21 mouse cellular contexts compared by ENCODE assay signal in genomic region chr5:73891606-73892005, GRCm38 (mm10).
DNase-seq lines count a peak whose midpoint lies in the region; ATAC-seq and TF ChIP-seq lines count a peak whose summit lies in the region.
"Had no signal": no experiment of that assay in that cellular context is flagged by ENCODE, and none has a peak within 500 bp of the region (broad histone marks: within the 10 kb centered on the region; RNA-seq: fewer than 3 reads in every experiment).

No protein-coding gene starts in this region.

- TF ChIP-seq EP300 in lung, postnatal 0 days (IDR thresholded peaks at IDR 0.05), result no peak

- 43% methylated on average over 11 of the region's 11 CpGs for WGBS in lung, postnatal 0 days
- WGBS in kidney, adult 2 months, result 39% methylated on average over 11 of the region's 11 CpGs
- WGBS in kidney, embryonic 15.5 days, result 30% methylated on average over 11 of the region's 11 CpGs
- 89% methylated on average over 11 of the region's 11 CpGs for WGBS in hindbrain, postnatal 0 days

- no peak overlapping the region for H3K9ac ChIP-seq in lung, postnatal 0 days (replicated peaks; ENCODE audit: low read depth)
- H3K9ac ChIP-seq in kidney, embryonic 15.5 days, result no peak overlapping the region
- H3K9ac ChIP-seq in hindbrain, postnatal 0 days (replicated peaks; ENCODE audit: low read length), result no peak overlapping the region
- H3K9ac ChIP-seq: embryonic facial prominence, embryonic 13.5 days; limb, embryonic 13.5 days; liver, embryonic 12.5 days; midbrain, embryonic 12.5 days had no signal

- no peaks in the 10 kb centered on the region for H3K36me3 ChIP-seq in lung, postnatal 0 days (ENCODE audit: insufficient read depth, low read length)
- no peaks in the 10 kb centered on the region for H3K36me3 ChIP-seq in kidney, adult 2 months (ENCODE audit: control insufficient read depth, insufficient read depth, low read length)
- no peaks in the 10 kb centered on the region for H3K36me3 ChIP-seq in kidney, embryonic 15.5 days
- H3K36me3 ChIP-seq in hindbrain, postnatal 0 days (ENCODE audit: insufficient read depth, low read length), result no peaks in the 10 kb centered on the region
- H3K36me3 ChIP-seq: embryonic facial prominence, embryonic 13.5 days; hindbrain, embryonic 10.5 days; limb, embryonic 13.5 days; liver, embryonic 12.5 days; midbrain, embryonic 12.5 days had no signal

- peak; percentile 46; the same call in 1 of the 2 replicates for ATAC-seq in lung, postnatal 0 days
- peak; percentile 43; the same call in 1 of the 2 replicates for ATAC-seq in kidney, embryonic 15.5 days (replicated peaks; ENCODE audit: low FRiP score)
- ATAC-seq in granulocyte monocyte progenitor cell, adult 5-6 weeks (replicated peaks; ENCODE audit: poor library complexity, severe bottlenecking), result no peak
- ATAC-seq in hindbrain, postnatal 0 days, result no peak
- ATAC-seq: forebrain, embryonic 14.5 days; intestine, postnatal 0 days; liver, embryonic 12.5 days had no signal

- no peak overlapping the region for H3K4me3 ChIP-seq in lung, postnatal 0 days (ENCODE audit: low read depth, low read length)
- H3K4me3 ChIP-seq in kidney, adult 2 months (ENCODE audit: insufficient read depth, low read depth, low read length), result no peak overlapping the region
- H3K4me3 ChIP-seq in kidney, embryonic 15.5 days (replicated peaks), result no peak overlapping the region
- H3K4me3 ChIP-seq in hindbrain, postnatal 0 days (ENCODE audit: low read length), result no peak overlapping the region
- H3K4me3 ChIP-seq: embryonic facial prominence, embryonic 13.5 days; erythroblast, embryonic 14.5 days; hindbrain, embryonic 10.5 days; limb, embryonic 13.5 days; liver, embryonic 12.5 days; midbrain, embryonic 12.5 days had no signal

- H3K27ac ChIP-seq in lung, postnatal 0 days (ENCODE audit: low read length), result no peak overlapping the region
- no peak overlapping the region for H3K27ac ChIP-seq in kidney, adult 2 months (ENCODE audit: insufficient read depth, low read depth, low read length)
- H3K27ac ChIP-seq in kidney, embryonic 15.5 days, result peak overlapping the region; percentile 57
- H3K27ac ChIP-seq in hindbrain, postnatal 0 days, result no peak overlapping the region
- H3K27ac ChIP-seq: embryonic facial prominence, embryonic 13.5 days; hindbrain, embryonic 10.5 days; limb, embryonic 13.5 days; liver, embryonic 12.5 days; midbrain, embryonic 12.5 days; stomach, postnatal 0 days had no signal

- H3K4me1 ChIP-seq in lung, postnatal 0 days (ENCODE audit: insufficient read depth, low read depth, low read length), result 0 out of 2 replicates have a peak, but pooled peaks cover 2% of the 10 kb centered on the region
- H3K4me1 ChIP-seq in kidney, adult 2 months (ENCODE audit: control insufficient read depth, insufficient read depth, low read length), result no peaks in the 10 kb centered on the region
- 0 out of 2 replicates have a peak, but pooled peaks cover 5% of the 10 kb centered on the region for H3K4me1 ChIP-seq in kidney, embryonic 15.5 days
- no peaks in the 10 kb centered on the region for H3K4me1 ChIP-seq in hindbrain, postnatal 0 days (ENCODE audit: insufficient read depth, low read length)
- H3K4me1 ChIP-seq: embryonic facial prominence, embryonic 13.5 days; limb, embryonic 13.5 days; liver, embryonic 12.5 days; midbrain, embryonic 12.5 days had no signal

- TF ChIP-seq POLR2A in kidney, adult 2 months (IDR thresholded peaks at IDR 0.05; ENCODE audit: low read depth, low read length), result no peak

- H3K27me3 ChIP-seq in lung, postnatal 0 days (replicated peaks; ENCODE audit: insufficient read depth, low read length), result no peaks in the 10 kb centered on the region
- no peaks in the 10 kb centered on the region for H3K27me3 ChIP-seq in kidney, adult 2 months (replicated peaks; ENCODE audit: control insufficient read depth, insufficient read depth, low read length)
- H3K27me3 ChIP-seq in kidney, embryonic 15.5 days, result no peaks in the 10 kb centered on the region
- H3K27me3 ChIP-seq in hindbrain, postnatal 0 days (ENCODE audit: insufficient read depth, low read length), result no peaks in the 10 kb centered on the region
- H3K27me3 ChIP-seq: embryonic facial prominence, embryonic 13.5 days; limb, embryonic 13.5 days; liver, embryonic 12.5 days; midbrain, embryonic 12.5 days had no signal

- DNase-seq in lung, postnatal 0 days (ENCODE audit: low spot score), result peak; percentile 70
- DNase-seq in lung, postnatal 14 days, result no peak
- peak; percentile 74 for DNase-seq in kidney, adult 2 months
- DNase-seq in kidney, postnatal 36 days, result peak; percentile 33 to 64
- no peak for DNase-seq in hindbrain, postnatal 0 days (ENCODE audit: low spot score)
- DNase-seq: adrenal gland, postnatal 14 days; cerebellum, adult 11 months; cerebellum, adult 9-11 months; thymus, adult 2 months had no signal

- H3K4me2 ChIP-seq in lung, postnatal 0 days (replicated peaks; ENCODE audit: low read depth, low read length), result no peak overlapping the region
- H3K4me2 ChIP-seq in kidney, embryonic 15.5 days, result no peak overlapping the region
- no peak overlapping the region for H3K4me2 ChIP-seq in hindbrain, postnatal 0 days (ENCODE audit: low read depth, low read length)
- H3K4me2 ChIP-seq: embryonic facial prominence, embryonic 13.5 days; heart, embryonic 11.5 days; limb, embryonic 13.5 days; liver, embryonic 12.5 days; midbrain, embryonic 12.5 days had no signal

- H3K9me3 ChIP-seq in lung, postnatal 0 days (ENCODE audit: low read length), result no peaks in the 10 kb centered on the region
- H3K9me3 ChIP-seq in kidney, embryonic 15.5 days (replicated peaks), result no peaks in the 10 kb centered on the region; the same call in 1 of the 2 replicates
- H3K9me3 ChIP-seq in hindbrain, postnatal 0 days (ENCODE audit: low read length), result peaks cover 2% of the 10 kb centered on the region; the same call in 1 of the 2 replicates
- H3K9me3 ChIP-seq: liver, embryonic 12.5 days had no signal

- no peak for TF ChIP-seq CTCF in lung, postnatal 0 days (IDR thresholded peaks at IDR 0.05)
- no peak for TF ChIP-seq CTCF in kidney, adult 2 months (conservative IDR thresholded peaks at IDR 0.05; ENCODE audit: insufficient read depth, insufficient read length, low read depth, low read length)
- TF ChIP-seq CTCF in hindbrain, postnatal 0 days (IDR thresholded peaks at IDR 0.05; ENCODE audit: low read depth), result no peak

Comparison
In these comparisons a context has a peak if more than half of its experiments do, and no peak if none do; other contexts are left out.
1. DNase-seq: peak in lung, postnatal 0 days (single experiment), kidney, adult 2 months (single experiment) and kidney, postnatal 36 days (2 of 2); none in lung, postnatal 14 days (single experiment) and hindbrain, postnatal 0 days (single experiment).
2. ATAC-seq: peak in lung, postnatal 0 days (single experiment) and kidney, embryonic 15.5 days (single experiment); none in granulocyte monocyte progenitor cell, adult 5-6 weeks (single experiment) and hindbrain, postnatal 0 days (single experiment).